Mouse (Mus musculus) G1E (cell line): ENCODE measurements around the gene Zwilch.

ENCODE experiments used
- CTCF ChIP-seq: IDR thresholded peaks from 2 replicates; pipeline ENCODE4 v1.5.1; 2012; ENCODE audit warnings: low read depth, low read length, inconsistent platforms, mixed read lengths
- GATA1 ChIP-seq: IDR thresholded peaks from 2 replicates; pipeline ENCODE4 v1.6.1; 2012; ENCODE audit warnings: borderline replicate concordance, low read length, inconsistent platforms, mixed read lengths
- GATA2 ChIP-seq: IDR thresholded peaks from 2 replicates; pipeline ENCODE4 v1.6.1; 2012; ENCODE audit warnings: low read depth, low read length, inconsistent platforms, borderline replicate concordance
- POLR2AphosphoS5 ChIP-seq: IDR thresholded peaks from 2 replicates; pipeline ENCODE4 v1.6.1; 2012; ENCODE audit warnings: low read depth, low read length, inconsistent platforms; ENCODE audit not compliant: insufficient replicate concordance
- TAL1 ChIP-seq: conservative IDR thresholded peaks from 2 replicates; pipeline ENCODE4 v1.6.1; 2012; ENCODE audit warnings: low read depth, low read length, inconsistent platforms, mixed read lengths

- TF ChIP-seq CTCF: no peak
- no peak for TF ChIP-seq TAL1
- no peak for TF ChIP-seq POLR2AphosphoS5
- no peak for TF ChIP-seq GATA1
- no peak for TF ChIP-seq GATA2
These were observed 29.4 kb upstream of the Zwilch start for GRCm38 (mm10) chr9:64202331-64202730.
